Mouse (Mus musculus): ENCODE data around the gene Mlec.
"Not testable (repeated sequence)": the region's sequence is repeated elsewhere in the genome, so short reads cannot be mapped to it uniquely, and the experiment has no call there.

Gene Mlec

DNA sequence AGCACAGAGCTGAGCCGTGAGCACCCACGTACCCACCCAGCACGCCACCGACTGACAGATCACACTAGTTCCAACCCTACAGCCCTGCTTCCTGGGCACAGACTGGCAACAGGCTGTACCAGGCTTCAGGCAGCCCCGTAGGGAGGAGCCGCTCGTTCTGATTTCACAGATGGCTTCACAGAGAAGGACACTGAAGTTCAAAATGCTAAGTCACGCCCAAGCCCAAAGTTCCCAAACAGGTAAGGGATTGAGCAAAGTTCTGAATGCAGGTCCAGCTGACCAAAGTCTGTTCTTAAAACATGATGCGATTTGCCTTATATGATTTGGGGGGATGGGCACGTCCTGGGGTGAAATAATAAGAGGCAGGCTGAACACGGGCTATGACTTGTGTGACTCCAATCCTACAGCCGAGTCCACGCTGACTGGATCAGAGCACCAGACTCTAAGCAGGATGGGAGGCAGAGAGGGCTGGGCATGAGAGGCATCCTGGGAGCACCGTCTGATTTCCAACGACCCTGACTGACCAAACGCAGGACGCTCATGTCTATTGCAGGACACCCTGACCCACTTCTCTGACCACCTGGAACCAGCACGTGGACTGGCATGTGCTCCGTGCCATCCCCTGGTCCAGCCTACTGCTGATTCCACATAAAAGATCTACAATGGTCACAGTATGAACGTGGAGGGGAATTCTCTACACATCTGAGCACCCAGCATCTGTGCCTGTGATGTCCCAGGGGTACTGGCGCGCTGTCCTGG, 30.4 kb downstream of the Mlec start:
- DNase-seq (ENCODE audit: extremely low spot score, low read depth, low spot score), result no peak

- no peak for DNase-seq (ENCODE audit: extremely low spot score, low read depth, low spot score)
Observed at GRCm38 (mm10) chr5:115126578-115127312, 31.2 kb downstream of the Mlec start.

GRCm38 (mm10) chr5:115125211-115125871, 32.6 kb downstream of the Mlec start:
- no peak for DNase-seq (ENCODE audit: extremely low spot score, low read depth, low spot score)

- no peak for DNase-seq (ENCODE audit: extremely low spot score, low read depth, low spot score)
Observed at GRCm38 (mm10) chr5:115124690-115125089, 33.3 kb downstream of the Mlec start.

DNA sequence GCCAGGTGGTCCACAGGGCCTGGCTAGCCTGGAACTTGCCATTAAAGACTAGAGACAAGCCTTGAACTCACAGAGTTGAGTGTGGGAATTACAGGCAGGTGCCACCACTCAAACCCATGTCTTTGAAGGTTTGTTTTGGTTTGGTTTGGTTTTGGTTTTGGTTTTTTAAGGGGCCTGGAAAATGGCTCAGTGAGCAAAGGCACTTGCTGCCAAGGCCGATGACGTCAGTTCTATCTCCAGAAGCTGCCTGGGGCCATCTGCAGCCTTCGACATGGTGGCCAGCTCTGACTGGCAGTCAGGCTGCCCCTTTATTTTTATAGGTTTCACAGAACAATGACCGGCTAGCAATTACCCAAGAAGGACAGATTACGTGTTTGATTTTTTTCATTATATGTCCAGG, 37.0 kb downstream of the Mlec start:
- no peak for DNase-seq (ENCODE audit: extremely low spot score, low read depth, low spot score)

GRCm38 (mm10) chr5:115118961-115119570, 38.9 kb downstream of the Mlec start, which contains the start of gene Acads:
TSS of gene Acads (minus strand) at chr5:115119346.
- no peak for DNase-seq (ENCODE audit: extremely low spot score, low read depth, low spot score)

GRCm38 (mm10) chr5:115117467-115117866, 40.5 kb downstream of the Mlec start:
- DNase-seq (ENCODE audit: extremely low spot score, low read depth, low spot score), result no peak

- DNase-seq (ENCODE audit: extremely low spot score, low read depth, low spot score), result no peak
Observed at GRCm38 (mm10) chr5:115116426-115116825, 41.6 kb downstream of the Mlec start.

- no peak for DNase-seq (ENCODE audit: extremely low spot score, low read depth, low spot score)
Observed at GRCm38 (mm10) chr5:115114501-115114900, 43.5 kb downstream of the Mlec start.

DNA sequence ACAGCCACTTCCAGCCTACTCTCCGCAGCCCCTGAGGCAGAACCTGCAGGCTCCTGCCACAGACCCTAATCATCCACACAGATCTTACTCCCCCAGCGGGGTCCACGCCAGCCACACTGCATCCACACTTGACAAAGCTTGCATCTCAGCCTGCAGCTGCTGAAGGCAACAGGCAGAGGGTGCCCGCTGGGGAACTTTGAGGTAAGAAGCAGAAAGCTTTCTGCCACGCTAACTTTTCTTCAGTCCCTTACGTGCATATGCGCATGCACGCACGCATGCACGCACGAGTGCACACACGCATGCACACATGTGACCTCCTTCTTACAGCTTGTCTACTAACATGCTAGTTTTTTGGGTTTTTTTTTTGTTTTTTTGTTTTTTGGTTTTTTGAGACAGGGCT, 44.7 kb downstream of the Mlec start:
- DNase-seq (ENCODE audit: extremely low spot score, low read depth, low spot score), result no peak

GRCm38 (mm10) chr5:115111156-115111555, 46.8 kb downstream of the Mlec start:
- DNase-seq (ENCODE audit: extremely low spot score, low read depth, low spot score), result no peak

DNA sequence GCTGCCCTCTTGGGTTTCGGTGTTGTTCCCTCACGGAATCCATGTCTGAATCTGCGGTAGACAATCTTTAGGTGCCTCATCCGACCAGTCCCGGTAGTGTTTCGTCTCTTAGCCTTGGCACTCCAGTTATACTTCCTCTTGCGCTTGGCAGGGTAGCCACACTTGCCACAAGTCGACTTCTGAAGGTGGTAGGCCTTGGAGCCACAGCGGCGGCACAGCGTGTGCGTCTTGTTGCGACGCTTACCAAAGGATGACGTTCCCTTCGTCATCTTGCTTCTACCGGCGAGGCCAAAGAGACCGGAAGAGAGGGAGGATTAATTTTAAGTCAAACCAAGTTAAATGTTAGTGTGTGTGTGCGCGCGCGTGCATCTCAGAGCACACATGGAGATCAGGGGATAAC, 54.7 kb downstream of the Mlec start:
- DNase-seq (ENCODE audit: extremely low spot score, low read depth, low spot score), result not testable (repeated sequence)

- DNase-seq (ENCODE audit: extremely low spot score, low read depth, low spot score), result no peak
Observed at GRCm38 (mm10) chr5:115102231-115102630, 55.7 kb downstream of the Mlec start.

- no peak for DNase-seq (ENCODE audit: extremely low spot score, low read depth, low spot score)
Observed at GRCm38 (mm10) chr5:115100473-115100872, 57.5 kb downstream of the Mlec start.

- DNase-seq (ENCODE audit: extremely low spot score, low read depth, low spot score), result no peak
Observed at GRCm38 (mm10) chr5:115099991-115100390, 58.0 kb downstream of the Mlec start.

- DNase-seq (ENCODE audit: extremely low spot score, low read depth, low spot score), result no peak
Observed at GRCm38 (mm10) chr5:115099530-115099929, 58.4 kb downstream of the Mlec start.

GRCm38 (mm10) chr5:115098195-115098594, 59.8 kb downstream of the Mlec start, which contains the start of gene Gm10401:
TSS of gene Gm10401 (minus strand) at chr5:115098295.
- DNase-seq (ENCODE audit: extremely low spot score, low read depth, low spot score), result no peak

All from hindlimb bud, embryonic 11.5 days (tissue).